Mouse (Mus musculus) cortical plate, adult 2 months (tissue): ENCODE measurements around the gene Adam15. TPM values are rescaled to one million over a fixed set of nuclear protein-coding genes. Genes with fewer than 3 reads are reported as not detected.
A peak's percentile ranks its signal among the peaks of the same experiment; 100 is the strongest.

Experiments used
- H3K27ac ChIP-seq: fragments of 200-500 bp; 2 replicates; pipeline ENCODE4 v1.5.1; 2012; ENCODE audit warnings: low read length, control low read depth, inconsistent platforms; ENCODE audit not compliant: insufficient read depth
- H3K4me1 ChIP-seq: fragments of 200-500 bp; 2 replicates; pipeline ENCODE4 v1.6.1; 2011; ENCODE audit warnings: low read length; ENCODE audit not compliant: control insufficient read depth, insufficient read depth
- H3K4me3 ChIP-seq: fragments of 200-500 bp; 2 replicates; pipeline ENCODE4 v1.5.1; 2011; ENCODE audit warnings: mild to moderate bottlenecking, low read length, control low read depth; ENCODE audit not compliant: insufficient read depth
- CTCF ChIP-seq: fragments of 200-500 bp; IDR thresholded peaks from 2 replicates; pipeline ENCODE4 v1.5.1; 2011; ENCODE audit warnings: mild to moderate bottlenecking, control low read depth, low read length; ENCODE audit not compliant: insufficient read depth; ENCODE audit errors: extremely low read depth
- POLR2A ChIP-seq: fragments of 200-500 bp; IDR thresholded peaks from 2 replicates; pipeline ENCODE4 v1.6.1; 2011; ENCODE audit warnings: mild to moderate bottlenecking, low read length, control low read depth; ENCODE audit not compliant: insufficient read depth; ENCODE audit errors: extremely low read depth
- polyA plus RNA-seq: library from polyadenylated mRNA; depleted of rRNA; stranded (reverse); fragments of >200 nt; gene quantifications from 2 replicates; pipeline ENCODE4 v1.2.3, GENCODE M21; 2012

Adam15 gene
- polyA plus RNA-seq, 1 experiment = 170 TPM

DNA sequence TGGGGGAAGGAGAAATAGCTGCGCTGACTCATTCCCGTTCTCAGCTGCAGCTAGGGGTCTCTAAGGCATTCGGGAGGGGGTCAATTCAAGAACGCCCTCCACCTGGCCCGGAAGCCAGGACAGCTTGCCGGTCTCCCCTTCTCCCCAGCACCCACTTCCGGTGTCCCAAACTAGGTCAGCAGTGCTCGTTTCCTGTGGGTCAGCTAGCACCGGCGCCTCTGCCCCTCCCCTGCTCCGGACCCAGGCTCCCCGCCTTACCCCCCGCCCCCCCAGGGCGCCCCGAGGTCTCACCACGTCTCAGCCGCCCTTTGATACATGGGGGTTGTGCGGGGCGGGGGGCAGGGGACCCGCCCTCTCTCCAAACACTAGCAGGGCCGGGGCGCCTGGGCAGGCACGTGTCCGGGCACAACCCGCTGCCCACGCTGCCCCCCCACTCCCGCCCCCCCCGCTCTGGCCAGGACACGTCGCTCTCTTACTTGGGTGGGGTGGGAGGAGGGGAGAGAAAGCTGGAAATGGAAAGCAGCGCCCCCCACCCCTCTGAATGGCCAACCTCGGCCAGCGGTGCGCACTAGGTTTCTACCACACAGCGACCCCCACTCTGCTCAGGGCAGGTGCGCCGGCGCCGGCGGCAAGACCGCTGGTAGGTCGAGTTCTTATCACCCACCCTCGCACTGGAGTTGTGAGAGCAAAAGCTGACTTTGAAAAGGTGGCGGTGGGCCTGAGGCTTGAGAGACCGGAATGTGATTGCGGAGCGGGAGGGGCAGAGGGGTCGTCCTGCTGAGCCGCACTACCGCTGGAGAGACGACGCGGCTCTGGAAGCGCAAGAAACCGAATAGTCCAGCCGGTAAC is 42.1 kb upstream of the Adam15 start:
- peaks cover 5% of the 10 kb centered on the region for H3K4me1 ChIP-seq
- H3K4me3 ChIP-seq = peak overlapping the region; percentile 56
- peak overlapping the region; percentile 91 for H3K27ac ChIP-seq
- no peak for TF ChIP-seq CTCF
- TF ChIP-seq POLR2A = no peak

DNA sequence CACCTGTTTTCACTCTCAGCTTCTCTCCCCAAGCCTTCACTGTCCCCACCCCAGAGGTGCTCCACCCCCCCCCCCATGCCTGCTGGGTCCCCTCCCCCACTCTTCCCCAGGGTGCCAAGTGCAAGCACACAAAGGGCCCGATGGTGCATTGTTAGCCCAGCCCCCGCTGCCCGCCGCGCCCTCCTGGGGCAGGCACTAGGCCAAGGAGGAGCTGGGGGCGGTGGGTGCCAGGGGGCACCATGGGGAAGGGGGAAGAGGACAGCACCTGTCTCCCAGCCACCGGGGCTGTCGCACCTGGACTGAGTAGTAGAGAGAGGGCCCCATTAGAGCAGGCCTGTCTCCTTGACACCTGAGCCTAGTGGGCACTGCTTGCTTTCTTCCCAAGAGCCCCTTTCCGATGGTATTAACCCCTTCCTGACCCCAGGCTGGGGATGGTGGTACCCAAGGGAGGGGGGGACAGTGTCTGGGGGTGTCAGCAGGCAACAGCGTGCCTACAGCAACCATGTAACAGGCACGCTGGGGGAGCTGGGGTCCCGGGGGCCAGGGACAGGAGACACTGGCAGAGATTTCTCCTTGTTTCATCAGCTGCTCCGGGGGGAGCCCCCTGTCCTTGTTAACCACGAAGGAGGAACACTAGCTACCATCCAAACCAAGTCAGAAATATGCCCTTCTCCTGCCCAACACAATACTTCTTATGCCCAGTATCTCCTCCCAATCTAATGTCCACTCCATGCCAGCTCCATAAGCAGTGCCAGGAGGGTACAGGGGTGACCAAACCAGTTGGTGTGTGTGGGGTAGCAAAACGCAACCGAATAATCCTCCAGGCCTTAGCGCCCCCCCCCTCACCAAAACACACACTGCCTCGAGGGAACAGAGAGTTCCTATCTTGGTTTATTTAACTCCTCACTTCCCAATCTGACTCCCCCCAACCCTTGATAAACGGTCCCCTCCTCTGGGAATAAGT is 41.2 kb upstream of the Adam15 start:
- H3K4me1 ChIP-seq = peaks cover 5% of the 10 kb centered on the region

DNA sequence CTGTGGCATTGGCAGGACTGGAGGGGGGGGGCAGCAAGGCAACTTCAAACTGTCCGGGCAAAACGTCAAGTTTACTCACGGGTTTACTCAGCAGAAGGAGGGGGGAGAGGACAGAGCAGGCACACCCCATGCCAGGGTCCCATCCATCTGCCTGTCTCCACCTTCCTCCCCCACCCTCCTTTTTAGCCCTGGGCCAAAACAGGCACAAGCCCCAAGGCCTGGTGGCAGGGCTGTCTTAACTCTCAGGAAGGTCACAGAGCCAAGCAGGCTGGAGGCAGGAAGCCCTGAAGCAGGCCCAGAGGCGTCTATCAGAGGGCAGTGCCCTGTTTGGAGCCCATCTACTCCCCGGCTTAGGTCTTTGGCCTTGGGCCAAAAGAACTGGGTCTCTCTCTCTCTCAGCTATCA is 40.3 kb upstream of the Adam15 start:
- TF ChIP-seq CTCF (no peak), POLR2A (no peak)
- H3K4me1 ChIP-seq = peaks cover 4% of the 10 kb centered on the region
- H3K4me3 ChIP-seq = no peak overlapping the region
- peak overlapping the region; percentile 49 for H3K27ac ChIP-seq

More for the DNA sequence above, 41.2 kb upstream of the Adam15 start:
- Histone ChIP-seq H3K4me3 (peak overlapping the region; percentile 56), H3K27ac (peak overlapping the region; percentile 90)
- no peak for TF ChIP-seq CTCF
- no peak for TF ChIP-seq POLR2A

DNA sequence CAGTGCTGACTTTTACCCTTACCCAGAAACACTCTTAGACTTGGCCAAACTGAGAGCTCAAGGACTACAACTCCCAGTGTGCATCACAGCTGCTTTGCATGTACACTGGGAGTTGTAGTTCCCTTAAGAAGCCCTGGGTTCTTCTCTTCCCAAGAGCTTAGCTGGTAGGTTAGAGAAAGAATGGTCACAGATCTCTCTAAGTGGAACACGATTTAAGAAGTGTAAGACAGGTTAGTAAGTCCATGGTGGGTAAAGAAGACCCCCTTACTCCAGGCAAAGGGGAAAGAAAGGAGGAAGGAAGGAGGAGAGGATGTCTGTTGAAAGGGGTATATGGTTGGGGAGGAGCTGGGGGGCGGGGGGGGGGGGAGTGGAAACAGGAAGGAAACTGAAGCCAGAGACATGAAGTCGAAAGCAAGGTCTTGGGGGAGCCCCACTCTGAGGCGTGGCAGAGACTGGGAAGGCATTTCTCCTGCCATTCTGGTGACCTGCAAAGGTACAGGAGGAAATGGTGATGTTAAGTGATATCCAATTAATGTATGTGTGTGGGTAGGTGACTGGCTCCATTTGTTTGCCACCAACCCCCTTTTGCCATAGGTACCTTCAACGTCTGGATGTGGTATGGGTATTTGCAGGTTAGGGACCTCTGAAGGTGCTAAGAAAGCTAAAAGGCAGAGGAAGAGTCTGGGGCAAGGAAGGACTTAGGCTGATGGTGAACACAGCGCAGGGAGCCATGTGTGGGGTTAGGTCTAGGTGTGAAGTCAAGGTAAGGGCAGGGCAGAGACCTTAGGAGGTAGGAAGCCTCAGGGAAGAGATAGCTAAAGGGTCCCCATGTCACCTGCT is 39.3 kb upstream of the Adam15 start:
- no peak overlapping the region for H3K27ac ChIP-seq

DNA sequence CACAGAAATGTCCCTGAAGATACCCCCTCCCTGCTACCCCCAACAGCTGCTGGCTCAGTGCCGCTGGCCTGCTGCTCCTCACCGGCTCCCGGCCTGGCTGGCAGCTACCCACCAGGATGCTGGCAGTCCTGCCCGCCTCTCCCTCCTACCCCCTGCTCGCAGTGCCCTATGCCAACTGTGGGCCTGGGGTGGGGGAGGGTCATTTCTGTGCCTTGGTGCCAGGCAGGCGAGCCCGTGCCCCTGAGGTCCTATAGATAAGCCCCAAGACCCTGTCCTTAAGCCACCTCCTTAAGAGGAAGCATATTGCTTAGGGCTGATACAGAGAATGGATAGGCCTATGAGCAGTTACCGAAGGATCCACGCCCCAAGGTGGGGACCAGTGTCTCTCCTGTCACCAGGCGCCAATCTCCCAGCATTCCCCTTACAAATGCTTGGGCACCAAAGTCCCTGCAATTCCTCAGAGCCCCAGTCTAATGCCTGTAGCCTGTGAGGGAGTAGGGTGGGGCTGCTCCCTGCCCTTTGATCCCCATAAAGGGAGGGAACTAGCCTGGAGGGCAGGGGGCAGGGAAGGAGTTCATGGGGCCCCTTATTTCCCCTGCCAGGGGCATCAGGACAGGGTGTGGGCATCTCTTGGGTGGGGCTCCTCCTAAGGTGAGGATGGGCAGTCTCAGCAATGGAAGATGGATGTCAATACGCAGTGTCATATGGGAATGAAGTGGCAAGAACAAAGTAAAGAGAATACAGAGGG is 38.5 kb upstream of the Adam15 start:
- TF ChIP-seq CTCF = no peak
- no peak for TF ChIP-seq POLR2A
- no peak overlapping the region for H3K4me3 ChIP-seq
- peaks cover 2% of the 10 kb centered on the region for H3K4me1 ChIP-seq
- peak overlapping the region; percentile 5; the same call in 1 of the 2 replicates for H3K27ac ChIP-seq

More for the DNA sequence above, 39.3 kb upstream of the Adam15 start:
- TF ChIP-seq CTCF (no peak), POLR2A (no peak)
- no peak overlapping the region for H3K4me3 ChIP-seq
- H3K4me1 ChIP-seq = peaks cover 2% of the 10 kb centered on the region

DNA sequence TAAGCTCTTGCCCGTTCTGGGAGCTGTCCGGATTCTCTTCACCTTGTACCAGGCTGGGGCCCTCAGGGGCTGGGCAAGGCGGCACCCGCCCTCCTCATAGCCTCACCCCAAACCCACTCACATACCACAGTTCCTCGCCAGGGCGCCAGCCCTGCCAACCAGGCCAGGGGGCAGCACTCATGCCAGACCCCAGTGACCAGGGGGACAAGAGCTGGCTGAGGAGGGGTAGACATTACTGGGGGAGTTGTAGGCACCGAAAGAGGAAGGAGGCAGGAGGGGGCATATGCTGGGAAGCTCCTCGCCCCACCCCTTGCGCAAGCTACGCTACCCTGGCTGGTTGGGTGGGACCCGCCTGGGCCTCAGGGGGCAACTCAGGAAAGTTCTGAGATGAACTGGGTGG is 37.8 kb upstream of the Adam15 start:
- Histone ChIP-seq H3K4me1 (peaks cover 2% of the 10 kb centered on the region), H3K27ac (peak overlapping the region; percentile 5; the same call in 1 of the 2 replicates), H3K4me3 (no peak overlapping the region)
- TF ChIP-seq CTCF = no peak
- TF ChIP-seq POLR2A = no peak

DNA sequence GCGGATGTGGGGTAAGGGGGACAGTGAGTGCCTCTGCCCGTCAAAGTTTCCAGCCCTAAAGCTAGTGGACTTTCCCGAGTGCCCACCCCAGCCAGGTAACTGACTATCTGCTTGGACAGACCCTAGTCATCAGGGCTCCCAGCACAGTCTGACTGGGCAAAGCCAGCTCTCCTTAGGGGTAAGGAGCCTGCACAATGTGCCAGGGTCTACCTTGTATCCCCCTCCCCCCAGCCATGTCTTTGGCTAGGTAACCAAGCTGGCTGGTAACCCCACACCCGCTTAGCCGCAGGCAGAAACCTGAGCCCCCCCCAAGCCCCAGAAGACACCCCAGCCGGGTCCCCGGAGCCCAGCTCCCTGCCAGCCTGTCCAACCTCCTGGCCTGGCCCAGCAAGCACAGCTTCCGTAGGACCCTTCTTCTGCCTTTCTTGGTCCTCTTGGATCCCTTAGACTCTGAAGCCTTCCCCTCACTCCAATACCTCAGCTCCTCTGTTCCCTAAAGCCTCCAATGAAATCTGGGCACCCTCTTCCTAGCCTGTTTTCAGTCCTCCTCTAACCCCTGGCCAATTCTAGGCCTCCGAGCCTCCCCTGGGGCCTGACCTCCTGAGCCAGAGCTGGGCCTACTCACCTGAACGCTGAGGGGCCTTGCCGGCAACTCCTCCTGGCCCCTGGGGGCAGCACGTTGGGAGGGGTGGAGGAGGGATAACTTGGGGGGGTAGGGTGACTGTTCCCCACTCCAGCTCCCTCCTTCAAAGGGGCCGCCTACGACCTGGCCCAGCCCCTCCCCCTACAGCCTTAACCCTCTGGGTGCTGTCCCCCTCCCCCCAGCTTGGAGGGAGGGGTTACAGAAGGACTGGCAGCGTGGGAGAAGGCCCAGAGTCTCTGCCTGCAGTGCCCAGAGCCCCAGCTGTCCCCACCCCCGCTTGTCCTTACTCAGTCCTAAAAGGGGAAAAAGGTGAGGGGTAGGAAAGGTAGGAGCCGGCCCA is 36.9 kb upstream of the Adam15 start:
- H3K4me3 ChIP-seq = no peak overlapping the region
- peaks cover 2% of the 10 kb centered on the region for H3K4me1 ChIP-seq
- no peak overlapping the region for H3K27ac ChIP-seq
- TF ChIP-seq CTCF (no peak), POLR2A (no peak)

DNA sequence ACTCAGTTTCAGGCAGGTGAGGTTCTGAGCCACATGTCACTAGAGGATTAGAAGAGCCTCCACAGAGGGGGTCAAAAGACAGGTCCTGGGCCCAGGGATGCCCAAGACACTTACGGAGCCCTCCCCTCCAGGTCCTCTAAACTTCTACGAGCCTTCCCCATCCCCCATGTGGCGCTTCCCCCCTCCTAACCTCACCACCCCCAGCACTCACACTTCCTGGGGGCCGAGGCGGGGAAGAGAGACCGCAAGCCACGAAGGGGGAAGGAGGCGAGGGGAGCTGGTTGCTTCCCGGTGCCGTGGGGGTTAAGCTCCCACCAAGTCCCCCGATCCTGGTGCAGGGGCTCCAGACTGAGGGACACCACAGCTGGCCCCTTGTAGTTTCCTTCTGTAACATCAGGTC is 35.7 kb upstream of the Adam15 start:
- no peak overlapping the region for H3K4me3 ChIP-seq
- H3K27ac ChIP-seq = no peak overlapping the region
- no peaks in the 10 kb centered on the region for H3K4me1 ChIP-seq
- TF ChIP-seq POLR2A (no peak), CTCF (no peak)
